Mouse (Mus musculus): Measurements from ENCODE around the gene Kctd18.

Gene Kctd18

DNA sequence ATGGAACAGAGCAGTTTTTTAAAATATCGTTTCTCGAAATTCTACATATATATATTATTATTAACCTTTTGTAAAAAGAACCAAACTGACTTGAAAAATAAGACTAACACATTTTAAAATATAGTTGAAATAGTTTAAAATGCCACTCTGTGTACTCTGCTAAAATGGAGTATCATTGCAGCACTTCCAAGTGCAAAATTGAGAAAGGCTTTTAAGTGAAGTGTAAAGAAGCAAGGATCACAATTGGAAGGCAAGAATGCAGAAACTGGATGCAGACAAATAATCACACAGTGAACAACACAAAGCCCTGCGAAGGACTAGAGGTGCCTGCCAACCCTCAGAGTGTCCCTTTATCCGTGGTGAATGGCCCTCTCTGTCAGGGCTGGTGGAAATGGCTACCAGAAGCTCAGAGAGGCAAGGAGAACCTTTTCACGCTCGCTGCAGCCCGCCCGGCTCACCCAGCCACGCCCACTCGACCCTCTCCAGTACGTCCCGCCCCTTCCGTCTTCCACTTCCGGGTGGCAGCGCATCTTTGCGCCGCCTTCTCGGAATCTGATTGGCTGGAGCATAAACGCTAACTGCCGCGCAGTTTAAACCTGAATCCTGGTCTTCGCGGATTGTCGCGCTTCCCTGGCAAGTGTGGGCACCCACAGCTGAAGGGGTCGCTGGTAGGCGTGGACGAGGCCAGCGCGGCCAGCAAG, 23.2 kb downstream of the Kctd18 start, which contains the start of gene Sgo2a:
TSS of gene Sgo2a (plus strand) at position 540 of the 701 bp plus-strand sequence.
- peak; percentile 42 for DNase-seq (ENCODE audit: extremely low read depth, low read depth, low spot score)

DNA sequence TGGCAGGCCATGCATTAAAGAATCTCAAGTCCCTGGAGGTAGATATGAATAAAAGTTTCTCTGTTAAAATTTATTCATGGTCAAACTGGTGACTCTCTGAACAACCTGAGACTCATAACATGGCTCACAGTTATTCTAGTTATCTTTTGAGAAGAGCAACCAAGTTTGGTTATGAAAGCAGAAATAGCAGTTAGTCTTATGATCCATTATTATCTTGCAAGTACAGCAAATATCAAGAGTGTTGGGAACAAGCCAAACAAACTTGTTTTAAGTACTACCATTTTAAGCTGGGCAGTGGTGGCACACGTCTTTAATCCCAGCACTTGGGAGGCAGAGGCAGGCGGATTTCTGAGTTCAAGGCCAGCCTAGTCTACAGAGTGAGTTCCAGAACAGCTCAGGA, 27.5 kb downstream of the Kctd18 start:
- DNase-seq (ENCODE audit: extremely low read depth, low read depth, low spot score): no peak

DNA sequence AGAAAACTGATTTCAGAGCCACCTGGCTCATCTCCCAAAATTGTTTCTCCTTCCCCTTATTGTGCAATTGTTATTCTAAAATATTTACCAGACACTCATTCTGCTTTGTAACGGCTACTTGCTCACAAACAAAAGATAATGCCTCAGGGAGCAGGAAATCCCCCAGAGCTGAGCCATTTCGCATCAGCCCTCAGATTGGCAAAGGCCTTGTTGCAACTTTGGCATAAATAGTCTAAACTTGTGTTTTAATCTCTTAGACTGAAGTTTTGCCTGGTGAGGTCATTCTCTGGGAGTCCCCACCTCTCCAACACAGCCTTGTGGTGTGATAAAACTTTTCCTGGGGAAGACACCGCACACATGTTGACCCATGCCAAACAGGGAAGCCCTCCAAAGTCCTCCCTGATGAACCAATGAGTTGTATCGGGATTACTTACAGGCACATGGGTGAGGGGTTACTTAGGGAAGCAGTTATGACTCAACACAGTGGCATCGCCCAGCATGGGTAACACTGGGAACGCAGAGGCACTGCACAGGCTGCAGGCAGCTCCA, 29.6 kb downstream of the Kctd18 start:
- no peak for DNase-seq (ENCODE audit: extremely low read depth, low read depth, low spot score)

DNA sequence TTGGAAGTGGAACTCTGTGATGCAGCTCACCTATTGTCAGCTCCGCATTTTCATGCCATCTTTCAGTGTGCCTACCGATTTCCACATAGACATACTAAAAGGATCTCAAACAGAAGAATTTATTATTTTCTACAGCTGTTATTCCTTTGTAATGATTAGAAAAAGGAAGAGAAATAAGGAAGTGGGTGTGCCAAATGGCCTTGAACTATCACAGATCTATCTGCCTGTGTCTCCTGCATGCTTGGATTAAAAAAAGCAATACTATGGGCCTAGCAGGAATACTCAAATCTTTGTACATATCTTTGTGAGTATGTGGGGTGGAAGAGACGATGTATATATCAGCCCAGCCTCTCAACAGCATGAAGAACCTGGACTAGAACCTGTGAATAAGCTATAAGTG, 41.9 kb downstream of the Kctd18 start:
- no peak for DNase-seq (ENCODE audit: extremely low read depth, low read depth, low spot score)

DNA sequence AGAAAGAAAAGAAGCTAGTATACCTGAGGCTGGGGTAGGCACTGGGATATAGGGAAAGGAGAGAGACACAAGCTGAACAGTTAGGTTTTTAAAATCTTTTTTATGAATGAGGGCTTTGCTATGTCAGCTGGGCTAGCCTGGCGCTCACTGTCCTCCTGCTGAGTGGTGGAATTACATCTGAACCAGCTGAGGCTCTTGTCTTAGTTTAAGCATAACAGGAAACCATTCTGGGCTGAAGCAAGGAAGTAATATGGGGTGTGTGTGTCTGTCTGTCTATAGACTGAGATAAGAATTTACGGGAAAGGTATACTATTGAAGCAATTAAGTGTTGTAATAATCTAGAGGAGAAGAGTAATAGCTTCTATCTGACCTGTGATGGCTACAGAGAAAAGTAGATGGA, 47.2 kb downstream of the Kctd18 start:
- no peak for DNase-seq (ENCODE audit: extremely low read depth, low read depth, low spot score)

DNA sequence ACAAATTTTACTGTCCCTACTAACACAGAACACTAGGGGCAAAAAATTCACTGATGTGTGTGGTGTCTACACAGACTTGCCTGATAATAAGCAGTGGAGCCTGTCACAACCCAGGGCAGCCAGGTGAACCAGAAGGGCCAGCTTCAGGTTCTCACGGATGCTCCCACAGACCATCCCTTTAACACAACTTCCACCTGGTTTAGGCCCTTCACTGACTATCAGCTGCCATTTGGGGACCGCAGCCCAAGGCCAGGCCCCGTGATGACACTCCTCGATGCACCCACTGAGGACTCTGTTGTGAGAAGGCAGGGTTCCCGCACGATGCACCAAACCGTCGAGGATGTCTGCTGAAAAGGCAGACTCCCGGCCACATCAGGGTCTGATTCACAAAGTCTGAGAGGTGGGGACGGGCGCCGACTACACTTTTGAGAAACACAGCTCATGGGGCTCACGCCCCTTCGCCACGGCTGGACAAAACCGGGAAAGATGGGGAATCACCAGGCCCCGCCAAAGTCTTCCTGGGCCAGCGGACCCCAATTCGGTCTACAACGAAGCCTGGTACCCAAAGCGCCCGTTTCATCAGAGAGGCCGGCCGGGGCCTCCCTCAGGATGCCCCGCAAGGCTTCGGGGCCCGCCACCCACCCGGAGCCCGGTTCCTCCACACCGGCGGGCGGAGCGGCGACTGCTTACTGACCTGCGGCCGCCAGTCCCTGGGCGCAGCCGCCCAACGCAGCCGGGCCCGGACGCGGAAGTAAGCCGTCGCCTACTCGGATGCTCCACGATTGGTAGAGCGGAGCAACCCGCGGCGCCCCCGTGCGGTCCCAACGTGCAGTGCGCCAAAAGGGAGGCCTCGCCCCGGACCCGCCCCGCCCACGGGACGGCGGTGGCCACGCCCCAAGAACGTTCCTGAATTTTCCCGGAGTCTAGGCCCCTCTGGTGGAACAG, 49.2 kb downstream of the Kctd18 start:
- no peak for DNase-seq (ENCODE audit: extremely low read depth, low read depth, low spot score)

DNA sequence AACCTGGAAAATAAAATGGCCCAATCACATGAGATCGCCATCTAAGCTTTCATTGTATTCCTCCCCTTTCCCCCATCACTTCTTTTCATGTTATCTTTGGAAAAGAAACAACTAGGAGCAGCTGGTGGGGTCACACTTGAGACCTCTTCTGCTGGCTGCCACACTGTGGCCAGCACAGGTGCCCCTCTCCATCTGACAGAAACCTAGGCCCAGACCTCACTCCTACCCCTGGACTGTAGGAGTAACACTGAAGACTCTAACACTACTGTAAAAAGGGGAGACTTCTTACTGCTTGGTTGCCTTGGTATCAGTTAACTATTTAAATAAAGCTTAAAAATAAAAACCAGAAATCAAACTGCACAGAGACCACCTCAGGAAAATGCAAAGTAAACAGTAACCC, 63.0 kb downstream of the Kctd18 start:
- no peak for DNase-seq (ENCODE audit: extremely low read depth, low read depth, low spot score)

DNA sequence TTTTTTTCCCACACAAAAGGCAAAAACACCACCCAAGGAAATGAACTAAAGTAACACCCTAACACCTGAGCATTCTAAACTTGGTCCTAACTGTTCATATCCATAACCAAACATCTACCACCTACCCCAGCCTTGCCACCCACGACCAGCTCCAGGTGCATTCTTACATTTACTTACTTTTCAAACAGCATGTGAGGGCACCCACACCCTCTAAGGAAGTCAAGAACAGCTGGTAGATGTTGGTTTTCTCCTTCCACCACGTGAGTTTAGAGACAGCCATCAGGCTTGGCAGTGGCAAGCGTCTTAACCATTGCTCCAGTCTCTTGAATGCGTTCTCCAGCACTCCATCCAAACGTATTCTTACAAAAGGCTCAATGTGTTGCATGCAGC, 64.4 kb downstream of the Kctd18 start:
- DNase-seq (ENCODE audit: extremely low read depth, low read depth, low spot score): no peak

DNA sequence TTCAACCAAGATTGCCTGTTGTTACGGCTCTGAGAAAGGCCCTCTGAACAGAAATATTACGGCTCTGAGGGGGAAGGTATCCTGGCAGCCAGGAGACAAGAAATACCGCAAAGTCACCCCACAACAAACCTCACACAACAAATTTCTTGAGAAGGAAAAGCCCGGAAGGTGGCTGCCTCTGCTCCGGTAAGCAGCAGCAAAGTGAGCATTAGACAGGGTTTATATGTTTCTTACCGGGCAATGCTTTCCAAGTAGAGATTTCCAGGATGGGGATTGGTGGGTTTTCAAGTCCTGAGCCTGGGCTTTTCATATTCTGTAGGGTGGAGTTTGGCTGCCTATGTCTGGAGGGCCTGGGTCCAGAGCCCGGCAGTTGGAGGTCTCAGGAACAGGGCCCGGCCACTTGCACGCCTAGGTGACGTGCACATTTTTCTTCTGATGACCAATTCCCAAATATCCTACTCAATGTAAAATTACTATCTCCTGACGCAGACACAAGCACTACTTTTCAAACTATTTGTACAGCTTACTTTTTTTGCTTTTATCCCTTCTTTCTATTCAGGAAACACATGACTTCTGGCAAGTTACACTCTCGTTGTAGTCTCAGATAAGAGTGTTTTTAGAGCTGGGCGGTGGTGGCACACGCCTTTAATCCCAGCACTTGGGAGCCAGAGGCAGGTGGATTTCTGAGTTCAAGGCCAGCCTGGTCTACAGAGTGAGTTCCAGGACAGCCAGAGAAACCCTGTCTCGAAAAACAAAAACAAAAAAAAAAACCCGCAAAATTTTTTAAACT, 65.0 kb downstream of the Kctd18 start:
- DNase-seq (ENCODE audit: extremely low read depth, low read depth, low spot score): no peak

DNA sequence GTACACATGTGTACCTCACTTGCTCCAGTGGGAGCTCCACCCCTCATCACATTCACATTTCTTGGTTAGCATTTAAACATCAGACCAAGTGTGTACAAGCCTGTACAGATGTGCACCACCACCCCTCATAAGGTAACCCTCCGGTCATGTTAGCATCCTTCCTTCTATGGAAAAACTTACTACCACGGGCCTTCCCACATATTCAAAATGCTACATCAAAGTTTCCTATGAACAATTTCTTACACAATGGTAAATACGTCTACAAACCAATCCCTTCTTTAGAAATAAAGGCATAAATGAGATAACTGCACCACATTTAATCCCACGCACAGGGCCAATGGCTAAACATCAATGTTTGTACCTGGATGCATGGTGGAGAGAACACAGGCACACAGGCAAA, 66.2 kb downstream of the Kctd18 start:
- no peak for DNase-seq (ENCODE audit: extremely low read depth, low read depth, low spot score)

DNA sequence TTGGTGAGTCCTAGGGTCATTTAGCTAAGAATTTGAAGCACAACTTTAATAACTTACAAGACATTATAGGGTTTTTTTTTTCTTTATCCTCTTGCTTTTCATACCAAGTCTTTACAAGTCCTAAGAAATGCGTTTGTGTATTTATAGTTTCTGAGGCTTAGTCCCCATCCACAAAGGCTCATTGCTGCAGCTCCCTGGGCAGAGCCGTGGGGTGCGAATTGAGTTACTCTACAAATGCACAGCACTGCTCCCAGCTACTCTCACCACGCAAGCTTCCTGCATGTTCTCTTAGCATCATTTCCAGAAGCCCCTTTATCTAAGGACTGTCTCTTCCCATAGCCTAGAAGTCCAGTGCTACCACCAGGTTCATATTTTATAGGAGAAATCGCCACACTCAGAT, 69.0 kb downstream of the Kctd18 start:
- DNase-seq (ENCODE audit: extremely low read depth, low read depth, low spot score): no peak

DNA sequence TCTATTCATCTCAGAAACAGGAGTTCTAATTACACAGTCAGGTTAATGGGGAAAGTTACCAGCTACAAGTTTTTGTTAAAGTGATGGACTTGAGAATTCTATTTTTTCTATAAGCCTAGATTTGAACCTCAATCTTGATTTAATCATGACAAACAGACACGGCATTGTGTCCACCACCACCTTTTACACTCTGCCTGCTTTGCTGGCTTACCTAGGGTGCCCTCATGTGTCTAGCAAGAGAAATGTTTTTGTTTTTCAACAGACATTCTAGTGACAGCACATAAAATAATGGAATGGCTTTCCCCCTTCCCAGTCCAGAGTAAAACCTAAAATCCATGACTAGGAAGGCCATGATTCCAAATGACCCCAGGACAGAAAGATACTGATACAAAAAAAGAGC, 69.6 kb downstream of the Kctd18 start:
- no peak for DNase-seq (ENCODE audit: extremely low read depth, low read depth, low spot score)

DNA sequence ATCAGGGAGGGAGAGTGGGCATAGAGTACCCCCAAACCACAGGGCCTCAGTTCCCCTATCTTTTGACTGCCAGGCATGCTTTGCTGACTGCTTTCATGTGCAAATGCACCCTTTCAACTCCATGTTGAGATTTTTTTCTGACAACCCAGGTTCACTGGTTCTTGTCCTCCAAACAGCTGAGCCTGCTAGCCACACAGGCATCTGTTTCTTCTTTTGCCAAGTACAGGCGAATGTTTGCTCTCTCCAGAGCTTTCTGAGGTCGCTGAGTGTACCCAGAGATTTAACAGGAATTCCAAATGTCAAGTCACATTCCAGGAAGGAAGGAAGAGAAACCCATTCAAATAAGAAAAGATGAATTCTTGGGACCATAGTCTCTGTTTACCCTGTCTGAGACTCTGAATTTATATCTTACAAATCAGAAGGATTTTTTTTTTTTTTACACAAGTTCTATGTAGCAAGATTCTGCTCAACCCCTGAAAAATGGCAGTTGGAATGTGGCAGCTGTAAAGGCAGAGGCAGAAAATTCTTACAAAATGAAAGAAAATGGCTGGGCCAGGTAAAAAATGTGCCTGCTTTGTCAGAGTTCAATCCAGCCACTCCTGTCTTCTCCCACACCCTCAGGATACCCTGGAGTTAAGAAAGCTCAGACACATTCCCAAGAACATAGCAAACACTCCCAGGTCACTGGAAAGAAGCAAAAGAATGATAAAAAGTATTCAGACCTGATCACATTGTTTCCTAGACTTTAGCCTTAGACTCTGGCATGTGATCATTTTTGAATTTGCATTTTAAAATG, 71.0 kb downstream of the Kctd18 start:
- no peak for DNase-seq (ENCODE audit: extremely low read depth, low read depth, low spot score)

DNA sequence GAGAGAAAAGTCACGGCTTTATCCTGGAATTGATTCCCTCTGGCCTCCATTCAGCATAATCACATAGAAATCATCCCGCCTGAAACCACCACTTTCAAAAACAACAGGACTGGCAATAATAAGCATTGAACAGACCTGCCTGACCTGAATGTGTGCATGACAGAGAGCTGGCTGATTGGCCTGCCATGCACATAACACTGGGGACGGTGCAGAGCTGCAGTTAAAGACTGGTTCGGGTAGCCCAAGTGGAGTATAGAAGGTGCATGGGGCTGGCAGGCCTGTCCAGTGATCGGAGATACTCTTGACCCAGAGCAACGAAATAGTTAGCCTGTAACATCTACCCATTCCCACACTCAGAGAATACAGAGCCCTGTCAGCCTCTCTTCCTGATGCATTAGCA, 76.5 kb downstream of the Kctd18 start:
- DNase-seq (ENCODE audit: extremely low read depth, low read depth, low spot score): no peak

DNA sequence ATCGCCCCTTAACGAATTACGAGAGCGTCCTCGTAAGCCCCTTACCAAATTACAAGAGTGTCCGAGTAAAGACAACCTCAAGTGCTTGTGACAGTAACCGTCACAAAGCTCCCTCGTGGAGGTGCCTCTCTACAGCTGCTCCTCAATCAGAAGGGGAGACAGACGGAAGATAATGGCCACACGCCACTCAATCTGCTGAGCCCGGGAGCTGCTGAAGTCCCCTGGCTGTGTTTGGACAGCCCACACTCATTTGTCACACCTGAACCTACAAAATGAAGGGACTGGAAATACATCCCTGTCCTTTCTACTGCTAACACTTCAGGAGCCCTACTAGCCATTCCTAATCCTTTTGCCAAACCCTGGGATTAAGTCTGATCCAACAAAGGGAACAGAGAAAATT, 77.0 kb downstream of the Kctd18 start:
- DNase-seq (ENCODE audit: extremely low read depth, low read depth, low spot score): no peak

DNA sequence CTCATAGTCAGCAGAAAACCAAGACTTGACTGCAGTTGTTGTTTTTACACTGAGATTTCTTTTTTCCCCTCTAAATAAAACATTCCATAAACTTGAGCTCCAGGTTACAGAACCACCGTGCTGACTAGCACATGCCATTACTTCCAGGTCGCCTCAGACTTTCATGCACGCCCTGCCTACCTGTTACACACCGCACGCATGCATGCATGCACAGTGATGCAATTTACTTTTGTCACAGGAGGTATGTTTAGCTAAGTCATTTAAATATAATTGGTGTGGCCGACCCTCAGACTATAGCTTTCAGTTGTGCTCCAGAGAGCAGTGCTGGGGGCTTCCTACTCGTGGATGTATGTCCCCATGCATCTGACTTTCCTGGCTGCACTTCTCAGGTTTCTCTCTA, 77.7 kb downstream of the Kctd18 start:
- DNase-seq (ENCODE audit: extremely low read depth, low read depth, low spot score): no peak

DNA sequence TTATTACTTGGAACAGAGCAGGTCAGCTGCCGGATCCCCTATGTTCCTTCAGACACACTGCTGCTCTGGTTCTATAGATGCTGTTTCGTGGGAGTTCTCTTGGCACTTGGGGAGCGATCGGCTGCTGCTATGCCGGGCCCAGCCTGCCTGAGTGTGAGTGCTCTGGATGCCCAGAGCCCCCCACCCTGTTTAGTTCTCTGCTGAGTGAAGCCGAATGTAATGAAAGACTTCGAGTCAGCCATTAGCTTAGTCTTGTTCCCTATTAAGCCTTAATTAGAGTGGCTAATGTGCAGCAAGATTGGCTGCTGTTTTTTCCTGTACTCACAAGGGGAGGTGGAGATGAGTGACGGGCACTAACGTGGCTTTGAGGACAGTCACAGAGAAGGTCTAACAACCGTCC, 78.1 kb downstream of the Kctd18 start:
- DNase-seq (ENCODE audit: extremely low read depth, low read depth, low spot score): no peak

DNA sequence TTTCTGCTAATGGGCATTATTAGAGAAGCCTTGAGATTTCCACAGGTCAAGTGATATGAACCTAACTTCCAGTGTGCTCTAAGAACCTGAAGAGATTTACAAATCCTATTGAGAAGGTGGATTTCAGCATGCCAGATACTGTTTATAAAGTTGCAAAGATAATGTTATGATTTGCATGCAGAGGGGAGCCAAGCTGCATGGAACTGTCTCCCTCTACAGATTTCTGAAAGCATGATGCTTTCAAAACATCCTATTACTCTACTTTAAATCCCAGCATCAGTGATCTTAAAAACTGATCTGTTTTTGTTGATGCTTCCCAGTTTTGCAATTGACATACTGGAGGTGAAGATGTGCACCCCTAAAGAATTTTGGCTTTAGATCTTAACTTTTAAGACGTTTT, 84.5 kb downstream of the Kctd18 start:
- DNase-seq (ENCODE audit: extremely low read depth, low read depth, low spot score): no peak

DNA sequence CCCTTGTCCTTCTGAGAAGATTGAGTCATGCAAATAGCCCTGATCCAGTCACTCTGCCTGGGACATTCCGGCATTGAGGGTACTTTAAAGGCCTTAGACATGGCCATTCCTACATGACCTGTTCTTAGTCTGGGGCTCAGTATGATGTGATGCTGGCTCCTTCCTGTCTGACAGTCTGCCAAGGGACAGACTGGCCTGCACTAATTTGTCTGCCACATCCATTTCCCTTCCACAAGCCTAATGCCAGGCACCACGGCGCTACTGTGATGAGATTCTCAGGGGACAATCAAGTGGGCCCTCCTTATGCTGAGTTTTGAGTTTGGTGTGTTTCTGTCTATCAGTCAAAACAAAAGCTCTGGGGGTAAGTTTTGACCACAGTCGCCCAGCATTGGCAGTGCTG, 100.2 kb downstream of the Kctd18 start:
- no peak for DNase-seq (ENCODE audit: extremely low read depth, low read depth, low spot score)

DNA sequence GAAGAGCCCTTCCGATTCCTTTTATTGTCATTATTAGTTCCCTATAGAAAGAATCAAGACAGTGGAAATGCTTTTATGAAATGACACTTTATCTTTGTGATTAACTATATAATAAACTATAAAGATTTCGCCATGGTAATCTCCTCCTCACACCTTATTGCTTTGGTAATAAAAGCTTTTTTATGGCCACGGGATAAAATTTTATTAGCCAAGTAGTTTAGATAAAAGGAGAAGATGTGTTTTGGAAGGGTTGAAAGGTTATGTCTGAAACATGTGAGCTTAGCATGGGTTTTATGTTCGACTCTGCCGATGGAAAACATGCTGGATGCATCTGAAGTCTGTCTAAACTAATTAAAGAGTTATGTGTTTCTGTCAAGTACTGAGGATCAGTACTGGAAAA, 101.4 kb downstream of the Kctd18 start:
- no peak for DNase-seq (ENCODE audit: extremely low read depth, low read depth, low spot score)

Data from fat pad, adult 2 months (tissue).